Mouse (Mus musculus): ENCODE data around the gene Fhl3. TPM values are rescaled to one million over a fixed set of nuclear protein-coding genes. Genes with fewer than 3 reads are reported as not detected.

Gene Fhl3
- under 1 TPM; 0.69 to 0.98 TPM for polyA plus RNA-seq (2017; shearing (Covaris generic))

DNA sequence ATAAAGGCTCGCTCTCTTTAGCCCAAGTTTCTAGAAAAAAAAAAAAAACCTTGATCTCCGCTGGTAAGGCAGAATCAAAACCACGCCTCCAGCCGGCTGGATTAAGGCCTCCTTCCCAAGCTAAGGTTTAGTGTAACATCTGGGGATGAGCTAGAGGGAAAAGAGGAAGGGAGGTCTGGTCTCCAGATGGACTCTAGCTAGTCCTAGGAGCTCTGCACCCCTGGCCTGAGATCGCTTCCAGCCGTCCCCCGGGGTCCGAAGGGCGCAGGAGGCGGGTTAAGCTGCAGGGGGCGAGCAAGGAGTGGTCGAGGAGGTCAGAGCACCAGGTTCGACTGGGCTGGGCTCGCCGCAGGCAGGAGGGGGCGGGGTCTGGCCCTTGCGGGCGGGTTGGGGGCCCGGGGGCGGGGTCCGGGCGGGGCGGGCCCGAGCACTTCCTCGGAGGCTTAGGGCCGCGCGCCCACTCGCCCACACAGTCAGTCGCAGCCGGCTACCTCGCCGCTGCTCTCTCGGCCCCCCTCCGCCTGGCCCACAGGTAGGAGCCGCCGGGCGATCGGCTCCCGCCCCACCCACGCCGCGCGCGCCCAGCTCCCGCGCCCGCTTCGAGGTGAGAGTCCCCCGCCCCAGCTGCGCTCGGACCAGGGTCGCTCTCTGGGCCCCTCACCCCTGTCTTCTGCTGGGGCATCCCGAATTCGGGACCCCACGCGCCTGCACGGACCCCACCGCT is at the start of gene Fhl3:
Gene Fhl3, plus strand, starts transcription at position 454 of the 724 bp plus-strand sequence.

DNA sequence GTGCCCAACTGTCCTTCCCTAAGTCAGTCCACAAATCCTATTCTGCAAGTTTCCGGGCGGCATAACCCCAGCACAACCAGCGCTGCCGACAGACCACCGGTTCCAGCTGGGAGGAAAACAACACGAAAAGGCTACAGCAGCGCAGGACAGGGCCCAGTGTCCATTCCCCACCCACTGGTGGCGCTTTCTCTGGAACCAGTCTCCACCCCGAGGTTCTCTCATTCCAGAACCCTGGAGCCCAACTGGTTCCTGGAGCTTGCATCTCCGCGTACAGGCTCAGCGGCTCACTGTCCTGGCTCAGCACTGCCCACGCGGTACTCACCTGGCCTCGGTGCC is 44.0 kb upstream of the Fhl3 start, which contains the start of gene Pou3f1:
Gene Pou3f1, plus strand, starts transcription at position 290 of the 336 bp plus-strand sequence.

DNA sequence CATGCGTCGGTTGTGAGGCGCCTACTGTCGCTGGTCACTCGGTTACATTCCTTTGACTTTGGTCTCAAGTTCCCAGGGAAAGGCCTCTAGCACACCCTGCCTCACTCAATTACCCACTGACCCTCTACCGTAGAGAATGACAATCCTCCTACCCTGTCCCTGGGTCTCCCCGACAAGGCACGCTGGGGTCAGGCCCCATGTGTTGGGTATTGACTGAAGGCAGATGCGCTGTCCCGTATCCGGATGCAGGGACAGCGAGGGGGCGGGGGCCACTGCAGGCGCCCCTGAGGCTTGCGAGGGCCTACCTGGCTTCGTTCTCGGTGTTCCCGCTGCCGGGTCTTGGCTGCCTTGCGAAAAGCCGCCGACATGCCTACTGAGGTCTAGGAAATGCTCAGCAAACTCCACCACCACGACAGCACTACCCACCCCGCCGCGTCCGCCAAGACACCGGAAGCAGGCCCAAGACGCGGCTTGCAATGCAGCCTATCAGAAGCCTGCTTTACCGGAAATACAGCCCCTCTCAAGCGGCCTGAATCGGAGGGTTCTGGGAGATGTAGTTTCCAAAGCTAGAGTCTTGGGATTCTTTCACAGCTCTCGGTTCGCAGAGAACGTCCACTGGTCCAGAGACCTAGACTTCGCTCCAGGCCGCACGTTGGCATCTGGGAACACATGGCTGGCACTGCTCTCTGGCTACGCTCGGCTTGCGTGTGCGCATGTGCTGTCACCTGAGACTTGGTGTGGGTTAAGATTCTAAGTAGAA is 7.2 kb upstream of the Fhl3 start, which contains the start of gene Utp11:
Gene Utp11, minus strand, starts transcription at position 466 of the 760 bp plus-strand sequence.

DNA sequence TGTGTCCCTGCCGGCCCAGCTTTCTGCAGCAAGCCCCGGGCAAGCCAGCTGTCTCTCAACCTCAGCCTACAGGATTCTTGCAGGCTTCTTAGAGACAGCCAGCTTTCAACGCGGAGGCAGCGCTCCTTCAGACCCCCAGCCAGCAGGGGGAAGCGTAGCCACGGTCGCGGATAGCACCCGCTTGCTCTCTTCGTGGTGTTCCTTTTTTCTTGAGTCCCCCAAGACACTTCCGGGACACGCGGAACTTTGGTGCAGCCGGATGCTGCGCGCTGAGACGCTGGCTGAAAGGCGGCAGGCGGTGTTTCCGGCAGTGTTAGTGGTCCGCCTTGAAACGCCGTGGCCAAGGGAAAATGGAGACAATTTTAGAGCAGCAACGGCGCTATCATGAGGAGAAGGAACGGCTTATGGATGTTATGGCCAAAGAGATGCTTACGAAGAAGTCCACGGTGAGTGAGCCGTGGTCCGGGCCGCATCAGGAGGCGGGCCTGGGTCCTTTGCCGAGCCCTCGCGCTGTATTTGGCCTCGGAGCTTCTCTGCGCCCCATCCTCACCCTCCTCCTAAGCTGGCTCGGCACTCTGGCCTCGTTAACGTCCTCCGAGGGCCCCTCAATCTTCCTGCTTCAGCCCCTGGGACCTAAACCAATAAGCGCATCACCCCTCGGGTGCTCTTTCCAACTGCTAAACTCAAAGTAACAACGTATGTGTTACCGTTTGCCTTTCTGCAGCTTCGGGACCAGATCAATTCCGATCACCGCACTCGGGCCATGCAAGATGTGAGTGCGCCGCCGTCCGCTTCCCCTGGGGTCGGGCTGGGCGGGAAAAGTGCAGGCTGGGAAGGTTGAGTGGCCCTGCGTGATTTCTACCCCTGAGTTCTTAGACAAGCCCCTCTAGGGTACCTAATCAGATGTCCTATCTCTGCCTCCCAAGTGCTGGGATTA is 14.3 kb downstream of the Fhl3 start, which contains the start of gene Sf3a3:
Gene Sf3a3, plus strand, starts transcription at position 232 of the 937 bp plus-strand sequence.

DNA sequence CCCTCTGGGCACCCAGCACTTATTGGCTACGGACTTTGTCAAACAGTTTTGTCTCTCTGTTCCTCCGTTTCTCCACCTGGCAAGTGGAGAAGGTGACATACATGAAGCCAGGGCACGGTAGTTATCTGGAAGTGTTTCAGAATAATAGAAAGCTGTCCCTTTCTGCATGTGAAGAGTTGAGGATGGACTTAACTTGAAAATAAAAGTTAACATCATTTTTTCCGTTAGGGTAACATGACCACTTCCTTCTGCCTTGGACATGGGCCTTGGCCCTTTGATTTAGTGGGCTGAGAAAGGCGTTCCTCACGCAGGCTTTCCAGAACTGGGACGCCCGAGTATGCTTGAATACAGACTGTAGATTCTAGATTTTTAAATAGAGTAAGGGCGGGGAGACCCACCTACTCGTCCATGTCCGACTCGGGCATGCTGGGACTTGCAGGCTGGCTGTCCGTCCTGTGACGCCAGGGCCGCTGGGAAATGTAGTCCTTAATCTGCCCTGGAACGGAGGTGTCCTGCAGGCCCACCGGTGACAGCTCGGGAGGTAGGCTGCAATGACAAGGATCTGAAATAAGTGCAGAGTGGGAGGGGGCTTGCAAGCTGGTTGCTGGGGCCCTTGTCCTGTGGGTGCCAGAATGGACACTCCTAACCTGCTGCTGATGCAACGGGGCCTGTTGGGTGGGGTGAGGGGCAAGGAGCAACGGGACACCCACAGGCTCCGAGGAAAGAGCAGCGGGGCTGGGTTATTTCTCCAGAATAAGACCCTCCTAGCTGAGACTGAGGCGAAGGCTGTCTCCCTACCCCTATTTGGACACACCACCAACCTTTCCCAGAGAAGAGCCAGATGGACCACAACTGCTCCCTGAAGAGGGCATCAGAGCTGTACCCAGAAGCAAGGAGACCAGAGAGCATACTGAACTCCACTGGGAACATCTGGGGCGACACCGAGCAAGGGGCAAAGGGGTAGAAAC is 41.2 kb downstream of the Fhl3 start, which contains the start of gene Inpp5b:
Gene Inpp5b, plus strand, starts transcription at position 475 of the 968 bp plus-strand sequence.

Other genes starting within 250 kb of the Fhl3 start
- under 1 TPM; 0.31 to 0.60 TPM for gene 3100002H09Rik, start 89.9 kb upstream of the Fhl3 start, polyA plus RNA-seq (2017; shearing (Covaris generic))
- gene Pou3f1, start 43.9 kb upstream of the Fhl3 start, polyA plus RNA-seq (2017; shearing (Covaris generic)) = under 1 TPM in 1 of 2 experiments, not detected in 1; 0.11 TPM
- 10 to 100 TPM; 63.2 to 64.8 TPM for gene Utp11, start 7.1 kb upstream of the Fhl3 start, polyA plus RNA-seq (2017; shearing (Covaris generic))
- gene Sf3a3, start 14.1 kb downstream of the Fhl3 start, polyA plus RNA-seq (2017; shearing (Covaris generic)) = 100 to 1,000 TPM; 110 to 142 TPM
- gene Inpp5b, start 41.1 kb downstream of the Fhl3 start, polyA plus RNA-seq (2017; shearing (Covaris generic)) = 100 to 1,000 TPM; 102 to 110 TPM
- gene Mtf1, start 101.4 kb downstream of the Fhl3 start, polyA plus RNA-seq (2017; shearing (Covaris generic)) = 10 to 100 TPM; 20.1 to 23.4 TPM
- 10 to 100 TPM; 66.2 to 98.8 TPM for gene Yrdc, start 150.0 kb downstream of the Fhl3 start, polyA plus RNA-seq (2017; shearing (Covaris generic))
- gene 1110065P20Rik, start 150.5 kb downstream of the Fhl3 start, polyA plus RNA-seq (2017; shearing (Covaris generic)) = 10 to 100 TPM; 24.1 to 36.1 TPM
- gene Maneal, start 161.5 kb downstream of the Fhl3 start, polyA plus RNA-seq (2017; shearing (Covaris generic)) = 1 to 10 TPM; 1.8 to 2.5 TPM
- under 1 TPM in 1 of 2 experiments, not detected in 1; 0.12 TPM for gene Epha10, start 180.2 kb downstream of the Fhl3 start, polyA plus RNA-seq (2017; shearing (Covaris generic))
- gene 9930104L06Rik, start 236.3 kb downstream of the Fhl3 start, polyA plus RNA-seq (2017; shearing (Covaris generic)) = 1 to 10 TPM; 6.3 to 9.8 TPM
- gene Cdca8, start 238.6 kb downstream of the Fhl3 start, polyA plus RNA-seq (2017; shearing (Covaris generic)) = 10 to 100 TPM; 25.4 to 26.0 TPM